In the genomic region with DNA sequence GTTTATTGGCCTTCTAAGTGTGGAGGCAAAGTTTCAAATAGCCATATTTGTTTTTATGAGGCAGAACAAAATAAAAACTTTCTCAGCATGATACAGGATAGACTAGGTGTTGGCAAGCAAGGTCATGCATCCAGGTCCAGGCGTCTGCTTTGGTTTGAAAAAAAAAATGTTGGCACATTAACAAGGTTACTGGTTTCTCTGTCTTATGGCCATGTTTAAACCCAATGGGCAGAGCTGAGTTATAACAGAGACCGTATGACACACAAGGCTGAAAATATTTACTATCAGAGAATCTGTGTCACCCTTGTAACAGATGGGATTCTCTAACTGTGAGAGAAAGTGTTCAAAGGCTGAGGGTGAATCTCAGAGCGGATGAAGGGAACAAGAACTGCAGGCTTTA, we compare ENCODE assay signal across 7 mouse cellular contexts.
"Had no signal": no experiment of that assay in that cellular context is flagged by ENCODE, and none has a peak within 500 bp of the region (broad histone marks: within the 10 kb centered on the region; RNA-seq: fewer than 3 reads in every experiment).

No protein-coding gene starts in this region.

- DNase-seq: lung, adult 2 months; lung, postnatal 14 days; lung, postnatal 36 days; right cerebral cortex, postnatal 14 days; thymus, adult 2 months; thymus, postnatal 25 days; thymus, postnatal 4 days had no signal
